Mouse (Mus musculus) kidney, postnatal 10 days (tissue): ENCODE data around the gene Naa40.

Source experiments
- DNase-seq: peaks from one replicate; pipeline ENCODE4 v3.0.0; 2021; ENCODE audit warnings: mixed read lengths

Gene Naa40

DNA sequence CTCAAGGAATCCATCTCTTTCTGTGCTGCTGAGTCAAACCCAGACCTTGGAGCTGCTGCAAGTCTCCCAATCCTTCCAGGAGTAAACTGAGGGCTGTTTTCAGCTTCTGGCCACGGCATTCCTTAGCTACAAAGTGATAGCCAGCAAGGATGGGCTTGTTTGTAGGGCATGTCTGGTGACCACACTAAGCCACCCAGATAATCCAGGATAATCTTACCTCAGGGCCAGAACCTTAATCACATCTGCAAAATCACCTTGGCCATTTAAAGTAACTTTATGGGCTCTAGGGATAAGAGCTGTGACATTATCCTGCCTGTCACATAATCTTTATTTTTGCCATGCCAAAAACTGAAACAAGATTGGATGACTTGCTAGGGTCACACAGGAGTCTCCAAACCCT, 28.8 kb downstream of the Naa40 start:
- no peak for DNase-seq

- DNase-seq: no peak
Measured at GRCm38 (mm10) chr19:7209907-7210646, 30.9 kb downstream of the Naa40 start.

- DNase-seq: peak; percentile 95
Measured at GRCm38 (mm10) chr19:7205753-7206736, 34.9 kb downstream of the Naa40 start, which contains the start of gene Otub1. Otub1 (minus strand) TSS chr19:7206316.

DNA sequence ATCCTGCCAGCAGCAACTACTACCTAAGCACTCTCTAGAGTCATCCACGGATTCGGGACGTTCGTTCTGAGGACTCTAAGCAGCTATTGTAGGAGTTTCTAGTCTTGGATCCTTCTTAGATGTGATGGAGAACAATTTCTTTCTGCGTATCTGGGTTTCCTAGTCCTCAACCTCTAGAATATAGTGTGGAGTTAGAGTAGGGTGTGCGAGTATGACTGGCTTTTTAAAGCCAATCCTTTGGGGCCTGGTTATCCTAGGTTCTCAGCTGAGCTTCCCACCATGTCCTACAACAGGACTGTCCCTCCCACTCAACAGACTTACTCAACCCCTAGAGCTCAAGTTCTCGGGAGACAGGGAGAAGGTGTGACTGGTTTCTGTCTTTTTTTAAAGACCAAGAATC, 35.7 kb downstream of the Naa40 start:
- DNase-seq: no peak

DNA sequence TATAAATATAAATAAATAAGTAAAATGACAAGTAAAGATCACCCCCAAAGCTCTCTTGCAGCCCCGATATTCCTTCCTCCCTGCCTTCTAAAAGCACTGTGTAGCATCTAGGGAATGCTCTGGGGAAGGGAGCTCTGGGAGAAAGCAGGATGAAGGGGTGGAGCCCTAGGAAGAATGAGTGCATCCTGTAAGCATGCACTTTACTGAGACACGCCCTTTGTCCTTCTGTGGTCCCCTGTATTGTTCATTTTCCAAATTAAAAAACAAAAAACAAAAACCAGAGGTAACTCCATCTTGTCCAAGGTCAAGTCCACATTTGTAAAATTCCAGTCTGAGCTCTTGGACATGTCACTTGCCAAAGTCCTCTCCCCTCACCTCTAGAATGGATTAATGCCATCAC, 36.1 kb downstream of the Naa40 start:
- no peak for DNase-seq

DNA sequence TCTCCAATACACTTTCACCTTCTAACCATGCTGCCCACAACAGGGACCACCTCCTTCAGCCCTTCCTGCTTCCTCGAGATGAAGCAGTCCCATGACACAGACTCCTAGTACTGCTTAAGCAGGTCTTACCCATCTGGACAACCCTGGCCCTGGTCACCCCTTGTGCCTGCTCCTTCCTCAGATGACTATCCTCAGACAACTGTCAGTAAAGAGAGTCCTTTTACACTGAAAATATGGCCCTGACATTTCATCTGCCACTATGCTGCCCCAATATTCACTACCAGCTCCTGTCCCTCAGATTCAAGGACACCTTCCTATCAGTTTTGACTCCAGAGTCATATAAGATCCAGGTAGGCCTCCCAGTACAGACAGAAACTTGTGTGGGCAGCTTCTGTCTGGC, 40.6 kb downstream of the Naa40 start:
- no peak for DNase-seq

DNA sequence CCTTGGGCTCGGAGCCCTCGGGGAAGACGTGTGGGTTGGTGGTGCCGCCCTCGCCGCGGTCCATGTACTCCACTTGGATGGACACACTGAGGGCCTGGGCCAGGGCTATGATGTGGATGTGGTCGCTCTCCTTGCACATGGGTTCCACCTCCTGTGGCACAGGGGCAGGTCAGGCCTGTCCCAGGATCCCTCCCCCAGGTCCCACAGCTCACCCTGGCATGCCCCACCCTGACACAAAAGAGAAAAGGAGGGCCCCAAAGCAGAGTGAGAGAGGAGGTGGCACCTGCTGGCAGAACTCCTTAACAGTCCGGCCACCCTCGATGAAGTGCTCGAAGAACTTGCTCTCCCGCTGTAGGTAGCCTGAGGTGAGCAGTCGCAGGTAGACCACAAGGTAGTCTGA, 41.9 kb downstream of the Naa40 start:
- no peak for DNase-seq

DNA sequence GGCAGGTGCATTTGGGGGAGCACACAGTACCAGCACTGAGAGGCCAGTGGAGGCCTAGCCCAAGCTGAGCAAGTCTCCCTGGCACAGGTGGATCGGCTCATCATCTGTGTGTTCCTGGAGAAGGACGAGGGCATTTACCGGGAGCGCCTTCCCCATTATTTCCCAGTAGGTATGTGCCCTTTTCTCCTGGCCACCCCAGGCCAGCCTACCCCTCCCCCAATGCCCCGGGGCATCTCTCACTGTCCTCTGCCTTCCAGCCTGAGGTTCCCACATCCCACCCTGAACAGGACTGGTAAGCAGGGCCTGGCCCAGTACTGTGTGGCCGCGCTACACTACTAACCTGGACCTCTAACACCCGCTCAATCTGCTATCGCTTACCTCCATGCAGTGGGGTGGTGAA, 43.5 kb downstream of the Naa40 start:
- no peak for DNase-seq

GRCm38 (mm10) chr19:7196741-7197270, 44.2 kb downstream of the Naa40 start:
- DNase-seq: peak; percentile 66

GRCm38 (mm10) chr19:7195900-7196728, 44.9 kb downstream of the Naa40 start:
- peak; percentile 88 for DNase-seq

DNA sequence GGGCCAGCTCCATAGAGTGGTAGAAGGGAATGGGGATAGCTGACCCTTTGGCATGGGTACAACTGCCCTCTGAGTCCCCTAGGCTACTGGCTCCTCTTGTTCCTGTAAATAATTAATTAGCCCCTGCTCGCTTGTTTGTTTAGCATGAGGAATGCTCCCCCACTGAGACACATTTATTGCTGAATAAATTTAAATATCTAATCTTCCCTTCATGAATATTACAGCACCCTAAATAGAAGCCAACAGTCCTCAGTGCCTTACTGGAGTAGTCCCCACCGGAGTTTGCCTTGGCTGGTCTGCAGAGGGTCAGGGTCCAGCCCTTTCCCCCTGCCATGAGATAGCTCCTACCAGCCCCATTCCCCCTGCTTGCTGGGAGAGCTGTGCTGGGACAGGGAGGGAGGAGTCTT, 48.4 kb downstream of the Naa40 start:
- DNase-seq: peak; percentile 75

GRCm38 (mm10) chr19:7191639-7192038, 49.3 kb downstream of the Naa40 start:
- peak; percentile 79 for DNase-seq

GRCm38 (mm10) chr19:7190986-7191385, 50.0 kb downstream of the Naa40 start:
- DNase-seq: no peak

DNA sequence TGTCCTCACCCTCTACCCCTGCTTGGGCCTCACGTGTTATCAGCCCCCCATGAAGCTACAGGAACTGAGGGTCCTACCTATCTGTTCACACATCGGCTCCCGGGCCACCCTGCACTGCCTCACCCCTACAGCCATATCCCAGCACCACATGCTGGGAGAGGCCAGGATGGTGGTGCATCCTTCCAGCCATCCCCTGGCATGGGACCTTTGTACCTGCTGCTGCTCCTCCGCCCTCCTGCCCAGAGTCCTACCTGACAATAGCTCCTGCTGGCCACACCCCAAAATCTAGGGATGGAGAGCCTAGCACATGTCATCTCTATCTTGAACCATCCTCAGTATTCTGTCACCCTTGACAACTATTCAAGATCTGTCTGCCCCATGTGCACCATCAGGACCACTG, 52.0 kb downstream of the Naa40 start:
- DNase-seq: no peak

DNA sequence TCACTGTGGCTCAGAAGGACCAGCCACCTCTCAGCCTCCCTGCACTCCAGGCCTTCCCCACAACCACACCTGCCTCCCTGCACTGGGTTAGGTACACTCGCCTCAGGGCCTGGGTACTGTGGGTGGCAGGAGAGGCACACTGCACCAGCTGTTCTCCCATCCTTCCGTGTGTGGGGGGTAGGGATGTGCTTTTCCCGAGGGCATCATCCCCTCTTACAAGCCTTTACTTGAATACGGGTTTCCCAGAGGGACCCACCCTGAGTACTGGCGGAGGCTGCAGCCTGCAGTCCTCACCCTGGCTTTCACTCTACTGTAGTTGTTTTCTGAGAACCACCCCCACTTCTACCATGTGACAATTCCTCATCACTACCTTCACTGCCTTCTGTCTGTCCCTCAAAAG, 53.8 kb downstream of the Naa40 start:
- DNase-seq: no peak

DNA sequence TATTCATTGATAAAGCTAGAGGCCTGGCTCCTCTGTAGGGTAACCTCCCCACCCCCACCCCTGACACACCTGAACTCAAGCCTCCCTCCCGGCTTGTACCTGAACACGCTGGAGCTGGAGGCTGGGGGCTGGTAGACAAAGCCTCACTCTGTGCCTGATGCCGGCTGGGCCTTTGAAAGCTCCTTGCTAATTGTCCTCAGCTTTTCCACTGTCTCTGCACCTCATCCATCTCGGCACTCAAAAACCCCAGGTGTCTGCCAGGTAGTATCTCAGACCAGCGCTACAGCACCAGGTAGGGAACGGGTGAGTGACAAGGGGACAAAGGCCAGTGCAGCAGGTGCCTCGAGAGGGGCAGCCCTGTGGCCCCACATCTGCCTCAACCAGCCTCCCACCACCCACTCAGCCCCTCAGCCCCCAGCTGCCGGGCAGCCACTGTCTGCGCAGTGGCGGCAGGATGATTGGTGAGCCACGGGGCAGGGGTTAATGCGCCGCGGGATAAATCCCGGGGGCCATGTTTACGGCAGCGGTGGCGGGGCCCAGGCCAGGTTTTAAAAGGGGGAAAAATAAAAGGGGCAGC, 55.2 kb downstream of the Naa40 start:
- no peak for DNase-seq

- DNase-seq: no peak
Measured at GRCm38 (mm10) chr19:7185059-7185458, 55.9 kb downstream of the Naa40 start.

GRCm38 (mm10) chr19:7183419-7183818, 57.6 kb downstream of the Naa40 start:
- DNase-seq: no peak

GRCm38 (mm10) chr19:7182273-7182949, 58.6 kb downstream of the Naa40 start:
- DNase-seq: peak; percentile 94

DNA sequence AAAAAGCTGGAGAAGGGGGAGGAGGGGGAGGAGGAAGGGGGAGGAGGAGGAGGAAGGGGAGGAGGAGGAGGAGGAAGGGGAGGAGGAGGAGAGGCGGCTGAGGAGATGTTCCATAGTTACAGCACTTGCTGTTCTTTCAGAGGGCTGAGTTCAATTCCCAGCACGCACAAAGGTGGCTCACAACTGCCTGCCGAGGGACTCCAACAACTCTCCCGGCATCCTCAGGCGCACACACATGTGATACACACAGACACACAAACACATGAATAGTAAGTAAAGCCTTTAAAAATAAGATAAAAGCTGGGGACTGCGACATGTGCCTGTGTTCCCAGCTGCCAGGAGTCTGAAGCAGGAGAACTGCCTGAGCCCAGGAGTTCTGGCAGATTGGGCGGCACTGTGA, 59.5 kb downstream of the Naa40 start:
- no peak for DNase-seq

DNA sequence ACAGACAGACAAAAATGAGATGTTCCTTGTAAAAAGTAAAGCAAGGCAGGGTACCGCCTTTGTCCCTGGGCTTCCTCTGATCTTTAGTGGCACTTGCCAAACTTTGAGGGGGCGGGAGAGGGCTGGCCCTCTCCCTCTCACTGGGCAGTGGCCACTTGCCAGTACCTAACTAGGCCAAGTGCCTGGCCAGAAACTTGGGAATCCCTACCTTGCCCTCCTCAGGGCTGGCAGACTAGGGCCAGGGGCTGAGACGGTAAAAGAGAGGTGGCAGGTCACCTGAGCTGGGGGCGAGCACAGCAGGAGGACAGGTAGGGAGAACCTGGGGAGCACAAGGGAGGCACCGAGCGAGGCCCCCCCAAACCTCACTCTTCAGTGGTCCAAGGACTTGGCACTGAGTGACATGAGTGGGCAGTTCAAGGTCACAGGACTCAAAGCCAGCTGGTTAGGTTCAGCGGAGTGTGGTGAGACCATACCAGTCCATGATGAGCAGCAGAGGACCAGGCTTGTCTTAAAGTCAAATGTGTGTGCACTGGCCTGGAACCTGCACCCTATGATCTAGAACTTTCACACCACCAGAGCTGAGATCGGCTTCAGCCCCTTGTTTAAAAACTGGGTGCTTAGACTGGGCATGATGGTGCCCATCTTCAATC, 60.1 kb downstream of the Naa40 start:
- DNase-seq: peak; percentile 63
